Mouse (Mus musculus): ENCODE data around the gene Hnrnpdl. TPM values are rescaled to one million over a fixed set of nuclear protein-coding genes. Genes with fewer than 3 reads are reported as not detected.

Gene Hnrnpdl
- polyA plus RNA-seq, 1 experiment, result 66.9 TPM

- Histone ChIP-seq H3K4me3 (ENCODE audit: insufficient read depth, poor library complexity, severe bottlenecking) (no peak overlapping the region), H3K36me3 (ENCODE audit: control insufficient read depth, insufficient read depth) (peaks cover 3% of the 10 kb centered on the region), H3ac (ENCODE audit: control insufficient read depth, insufficient read length, low read depth) (no peak overlapping the region), H3K79me2 (ENCODE audit: control insufficient read depth, insufficient read depth) (peaks cover 95% of the 10 kb centered on the region), H3K79me3 (ENCODE audit: low read depth) (peaks cover 85% of the 10 kb centered on the region), H3K27me3 (ENCODE audit: control insufficient read depth, insufficient read depth, insufficient read length) (no peaks in the 10 kb centered on the region)
- TF ChIP-seq MAX (IDR thresholded peaks at IDR 0.05) (no peak), MYOD1 (IDR thresholded peaks at IDR 0.05; ENCODE audit: control insufficient read depth, insufficient read length, low read depth) (no peak), CEBPB (IDR thresholded peaks at IDR 0.05; ENCODE audit: low read depth) (no peak), FOSL1 (IDR thresholded peaks at IDR 0.05; ENCODE audit: insufficient read depth, low read length, poor library complexity, severe bottlenecking) (no peak), MYOG (IDR thresholded peaks at IDR 0.05; ENCODE audit: control insufficient read depth, extremely low read depth, insufficient read length) (no peak), CTCF (IDR thresholded peaks at IDR 0.05; ENCODE audit: control insufficient read depth, insufficient read depth, insufficient read length) (no peak), USF1 (IDR thresholded peaks at IDR 0.05; ENCODE audit: low read depth) (no peak)
These were observed 7.7 kb upstream of the Hnrnpdl start for GRCm38 (mm10) chr5:100047143-100047640.

DNA sequence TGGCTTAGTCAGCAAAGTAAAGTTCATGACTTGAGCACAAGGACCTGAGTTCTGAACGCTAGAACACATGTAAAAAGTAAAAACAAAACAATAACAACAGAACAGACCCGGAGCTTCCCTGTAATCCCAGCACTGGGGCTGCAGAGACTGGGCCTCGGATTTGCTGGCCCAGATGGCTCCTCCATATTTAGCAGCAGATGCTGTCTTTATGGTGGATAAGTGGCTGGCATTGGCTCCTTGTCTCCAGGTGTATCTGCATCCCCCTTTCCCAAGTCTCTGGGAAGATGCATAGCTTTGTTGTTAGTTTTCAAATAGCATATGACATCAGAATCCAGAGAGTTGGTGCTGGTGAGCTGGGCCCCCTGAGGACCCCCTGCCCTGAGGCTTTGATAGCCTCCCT is 6.6 kb upstream of the Hnrnpdl start:
- TF ChIP-seq CEBPB (IDR thresholded peaks at IDR 0.05; ENCODE audit: low read depth) (no peak), MYOD1 (IDR thresholded peaks at IDR 0.05; ENCODE audit: control insufficient read depth, insufficient read length, low read depth) (no peak), FOSL1 (IDR thresholded peaks at IDR 0.05; ENCODE audit: insufficient read depth, low read length, poor library complexity, severe bottlenecking) (no peak), MAX (IDR thresholded peaks at IDR 0.05) (no peak), MYOG (IDR thresholded peaks at IDR 0.05; ENCODE audit: control insufficient read depth, extremely low read depth, insufficient read length) (no peak), USF1 (IDR thresholded peaks at IDR 0.05; ENCODE audit: low read depth) (no peak), CTCF (IDR thresholded peaks at IDR 0.05; ENCODE audit: control insufficient read depth, insufficient read depth, insufficient read length) (no peak)
- peaks cover 100% of the 10 kb centered on the region for H3K79me2 ChIP-seq (ENCODE audit: control insufficient read depth, insufficient read depth)
- no peak overlapping the region for H3ac ChIP-seq (ENCODE audit: control insufficient read depth, insufficient read length, low read depth)
- H3K36me3 ChIP-seq (ENCODE audit: control insufficient read depth, insufficient read depth), result peaks cover 3% of the 10 kb centered on the region
- no peaks in the 10 kb centered on the region for H3K27me3 ChIP-seq (ENCODE audit: control insufficient read depth, insufficient read depth, insufficient read length)
- no peak overlapping the region for H3K4me3 ChIP-seq (ENCODE audit: insufficient read depth, poor library complexity, severe bottlenecking)
- H3K79me3 ChIP-seq (ENCODE audit: low read depth), result peaks cover 91% of the 10 kb centered on the region

GRCm38 (mm10) chr5:100044621-100045020 is 5.2 kb upstream of the Hnrnpdl start:
- no peak overlapping the region for H3ac ChIP-seq (ENCODE audit: control insufficient read depth, insufficient read length, low read depth)
- no peak overlapping the region for H3K4me3 ChIP-seq (ENCODE audit: insufficient read depth, poor library complexity, severe bottlenecking)
- no peaks in the 10 kb centered on the region for H3K27me3 ChIP-seq (ENCODE audit: control insufficient read depth, insufficient read depth, insufficient read length)
- no peaks in the 10 kb centered on the region for H3K36me3 ChIP-seq (ENCODE audit: control insufficient read depth, insufficient read depth)
- TF ChIP-seq CTCF (IDR thresholded peaks at IDR 0.05; ENCODE audit: control insufficient read depth, insufficient read depth, insufficient read length) (no peak), MYOG (IDR thresholded peaks at IDR 0.05; ENCODE audit: control insufficient read depth, extremely low read depth, insufficient read length) (no peak), MYOD1 (IDR thresholded peaks at IDR 0.05; ENCODE audit: control insufficient read depth, insufficient read length, low read depth) (no peak), MAX (IDR thresholded peaks at IDR 0.05) (no peak), FOSL1 (IDR thresholded peaks at IDR 0.05; ENCODE audit: insufficient read depth, low read length, poor library complexity, severe bottlenecking) (no peak), CEBPB (IDR thresholded peaks at IDR 0.05; ENCODE audit: low read depth) (no peak), USF1 (IDR thresholded peaks at IDR 0.05; ENCODE audit: low read depth) (no peak)
- H3K79me2 ChIP-seq (ENCODE audit: control insufficient read depth, insufficient read depth), result peaks cover 99% of the 10 kb centered on the region
- H3K79me3 ChIP-seq (ENCODE audit: low read depth), result peaks cover 92% of the 10 kb centered on the region

- no peak for TF ChIP-seq MAX (IDR thresholded peaks at IDR 0.05)
- TF ChIP-seq MYOG (IDR thresholded peaks at IDR 0.05; ENCODE audit: control insufficient read depth, extremely low read depth, insufficient read length), result no peak
- no peak for TF ChIP-seq USF1 (IDR thresholded peaks at IDR 0.05; ENCODE audit: low read depth)
- no peak for TF ChIP-seq MYOD1 (IDR thresholded peaks at IDR 0.05; ENCODE audit: control insufficient read depth, insufficient read length, low read depth)
- no peak for TF ChIP-seq CTCF (IDR thresholded peaks at IDR 0.05; ENCODE audit: control insufficient read depth, insufficient read depth, insufficient read length)
- TF ChIP-seq CEBPB (IDR thresholded peaks at IDR 0.05; ENCODE audit: low read depth), result no peak
- no peak for TF ChIP-seq FOSL1 (IDR thresholded peaks at IDR 0.05; ENCODE audit: insufficient read depth, low read length, poor library complexity, severe bottlenecking)
- Histone ChIP-seq H3K36me3 (ENCODE audit: control insufficient read depth, insufficient read depth) (no peaks in the 10 kb centered on the region), H3K27me3 (ENCODE audit: control insufficient read depth, insufficient read depth, insufficient read length) (no peaks in the 10 kb centered on the region), H3K4me3 (ENCODE audit: insufficient read depth, poor library complexity, severe bottlenecking) (no peak overlapping the region), H3K79me3 (ENCODE audit: low read depth) (peaks cover 86% of the 10 kb centered on the region), H3ac (ENCODE audit: control insufficient read depth, insufficient read length, low read depth) (no peak overlapping the region), H3K79me2 (ENCODE audit: control insufficient read depth, insufficient read depth) (peaks cover 98% of the 10 kb centered on the region)
These were observed 4.6 kb upstream of the Hnrnpdl start for GRCm38 (mm10) chr5:100044030-100044429.

GRCm38 (mm10) chr5:100043361-100043760 is 3.9 kb upstream of the Hnrnpdl start:
- Histone ChIP-seq H3K4me3 (ENCODE audit: insufficient read depth, poor library complexity, severe bottlenecking) (no peak overlapping the region), H3K79me2 (ENCODE audit: control insufficient read depth, insufficient read depth) (peaks cover 97% of the 10 kb centered on the region), H3K36me3 (ENCODE audit: control insufficient read depth, insufficient read depth) (no peaks in the 10 kb centered on the region), H3K79me3 (ENCODE audit: low read depth) (peaks cover 81% of the 10 kb centered on the region), H3ac (ENCODE audit: control insufficient read depth, insufficient read length, low read depth) (no peak overlapping the region), H3K27me3 (ENCODE audit: control insufficient read depth, insufficient read depth, insufficient read length) (no peaks in the 10 kb centered on the region)
- no peak for TF ChIP-seq MYOG (IDR thresholded peaks at IDR 0.05; ENCODE audit: control insufficient read depth, extremely low read depth, insufficient read length)
- TF ChIP-seq CTCF (IDR thresholded peaks at IDR 0.05; ENCODE audit: control insufficient read depth, insufficient read depth, insufficient read length), result no peak
- TF ChIP-seq MYOD1 (IDR thresholded peaks at IDR 0.05; ENCODE audit: control insufficient read depth, insufficient read length, low read depth), result no peak
- TF ChIP-seq MAX (IDR thresholded peaks at IDR 0.05), result no peak
- no peak for TF ChIP-seq FOSL1 (IDR thresholded peaks at IDR 0.05; ENCODE audit: insufficient read depth, low read length, poor library complexity, severe bottlenecking)
- TF ChIP-seq USF1 (IDR thresholded peaks at IDR 0.05; ENCODE audit: low read depth), result no peak
- TF ChIP-seq CEBPB (IDR thresholded peaks at IDR 0.05; ENCODE audit: low read depth), result no peak

Data from C2C12 (cell line).